Mouse (Mus musculus): Measurements from ENCODE around the gene Cables2.
"Not testable (repeated sequence)": the region's sequence is repeated elsewhere in the genome, so short reads cannot be mapped to it uniquely, and the experiment has no call there.

The Cables2 gene

DNA sequence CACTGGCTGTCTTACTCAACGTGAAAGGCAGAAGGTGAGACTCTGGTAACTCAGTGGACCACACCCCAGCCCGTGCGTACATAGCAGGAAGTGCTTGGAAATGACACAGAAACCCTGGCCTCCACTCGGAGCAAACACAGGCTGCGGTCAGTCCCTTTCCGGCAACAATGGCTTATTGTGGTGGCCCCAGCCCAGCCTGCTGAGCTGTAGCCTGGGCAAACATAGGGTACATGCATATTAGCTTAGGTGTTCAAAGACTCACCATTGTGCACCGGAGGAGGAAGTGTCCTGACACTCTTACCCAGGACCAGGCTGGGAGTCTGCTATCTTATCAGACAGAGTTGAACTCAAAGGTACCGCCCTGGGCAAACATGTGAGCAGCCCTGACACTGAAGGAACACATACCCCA lies 3.6 kb upstream of the Cables2 start:
- DNase-seq, result no peak

GRCm38 (mm10) chr2:180276385-180276784 lies 3.1 kb upstream of the Cables2 start:
- no peak for DNase-seq

DNA sequence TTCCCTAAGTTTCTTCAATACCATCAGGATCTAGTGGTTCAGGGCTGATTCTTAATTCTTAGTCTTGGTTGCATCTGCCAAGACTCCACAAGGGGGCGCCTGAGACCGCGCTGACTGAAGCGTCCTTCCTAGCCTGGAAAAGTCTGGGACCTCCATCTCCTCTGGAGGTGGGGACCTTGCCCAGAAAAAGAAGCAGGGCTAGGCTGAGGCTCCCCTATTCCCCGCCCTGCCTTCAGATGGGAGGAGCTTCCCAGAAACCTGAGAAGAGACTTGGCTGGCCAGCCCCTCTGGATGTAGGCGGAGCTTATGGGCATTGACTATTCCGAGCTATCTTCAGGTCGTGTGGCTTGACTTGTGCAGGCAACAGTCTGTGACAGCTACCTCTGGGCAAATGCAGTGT lies 2.5 kb upstream of the Cables2 start:
- peak; percentile 51 to 63 for DNase-seq

DNA sequence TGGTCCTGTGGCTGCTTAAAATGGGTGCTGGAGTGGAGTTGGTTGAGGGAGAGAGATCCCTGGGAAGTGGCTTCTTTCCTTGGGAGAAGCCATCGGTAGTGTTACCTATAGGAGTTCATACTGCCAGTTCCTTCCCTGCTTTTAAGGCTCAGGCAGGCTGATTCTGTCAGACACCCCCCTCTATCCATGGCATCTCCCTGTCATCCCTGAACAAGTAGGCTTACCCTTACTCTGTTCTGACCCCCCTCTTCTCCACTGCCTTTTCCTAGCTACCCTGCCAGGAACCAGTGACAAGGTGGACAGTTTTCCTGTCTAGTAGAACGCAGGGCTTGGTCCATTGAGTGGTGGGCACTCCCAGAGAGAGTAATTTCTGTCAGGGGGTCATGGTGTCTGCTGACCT lies 1.2 kb upstream of the Cables2 start:
- DNase-seq, result no peak

DNA sequence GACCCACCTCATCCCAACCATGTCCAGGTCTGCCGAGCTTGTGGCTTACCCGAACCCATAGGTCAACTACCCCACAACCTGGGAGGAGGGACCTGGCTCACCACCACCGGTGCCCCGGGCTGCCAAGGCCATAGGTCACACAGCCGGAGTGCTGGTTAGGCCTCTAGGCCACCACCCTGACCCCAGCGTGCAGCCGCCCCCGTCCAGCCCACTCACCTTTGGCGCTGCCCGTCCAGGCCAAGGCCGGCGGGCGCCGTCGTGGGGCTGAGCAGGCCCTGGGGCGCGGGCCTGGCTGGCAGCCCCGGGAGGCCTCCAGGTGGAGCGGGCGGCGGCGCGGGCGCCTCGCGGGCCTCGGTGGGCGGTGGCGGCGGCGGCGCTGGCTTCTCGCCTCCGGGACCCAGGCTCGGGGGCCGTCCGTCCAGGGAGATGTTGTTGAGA lies 393 bp downstream of the Cables2 start:
- no peak for DNase-seq

DNA sequence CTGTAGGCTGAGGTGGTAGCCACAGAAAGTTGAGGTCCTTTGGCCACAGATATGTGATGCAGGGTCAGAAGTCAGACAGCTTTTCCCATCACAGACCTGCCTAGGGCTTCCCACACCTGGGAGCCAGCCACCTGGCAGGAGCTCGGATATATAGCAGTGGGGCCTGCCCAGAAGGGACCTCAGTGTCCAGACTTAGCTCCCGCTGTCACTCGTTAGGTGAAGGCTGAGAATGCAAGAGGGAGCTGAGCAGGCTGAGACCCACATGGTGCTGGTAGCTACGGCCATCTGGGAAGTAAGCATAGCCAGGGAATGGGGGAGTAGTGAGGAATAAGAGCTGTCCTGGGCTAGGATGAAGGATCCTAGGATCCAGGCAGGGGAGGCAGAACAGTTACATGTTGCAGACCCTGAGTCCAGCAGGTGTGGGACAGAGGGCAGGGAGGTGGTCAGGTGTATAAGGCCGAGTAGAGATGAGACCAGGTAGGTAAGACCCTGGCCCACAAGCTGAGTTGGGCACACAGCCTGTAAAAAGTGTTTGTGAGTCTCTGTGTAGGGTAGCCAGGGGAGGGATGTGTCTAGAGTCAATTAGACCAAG lies 1.4 kb downstream of the Cables2 start:
- no peak for DNase-seq

DNA sequence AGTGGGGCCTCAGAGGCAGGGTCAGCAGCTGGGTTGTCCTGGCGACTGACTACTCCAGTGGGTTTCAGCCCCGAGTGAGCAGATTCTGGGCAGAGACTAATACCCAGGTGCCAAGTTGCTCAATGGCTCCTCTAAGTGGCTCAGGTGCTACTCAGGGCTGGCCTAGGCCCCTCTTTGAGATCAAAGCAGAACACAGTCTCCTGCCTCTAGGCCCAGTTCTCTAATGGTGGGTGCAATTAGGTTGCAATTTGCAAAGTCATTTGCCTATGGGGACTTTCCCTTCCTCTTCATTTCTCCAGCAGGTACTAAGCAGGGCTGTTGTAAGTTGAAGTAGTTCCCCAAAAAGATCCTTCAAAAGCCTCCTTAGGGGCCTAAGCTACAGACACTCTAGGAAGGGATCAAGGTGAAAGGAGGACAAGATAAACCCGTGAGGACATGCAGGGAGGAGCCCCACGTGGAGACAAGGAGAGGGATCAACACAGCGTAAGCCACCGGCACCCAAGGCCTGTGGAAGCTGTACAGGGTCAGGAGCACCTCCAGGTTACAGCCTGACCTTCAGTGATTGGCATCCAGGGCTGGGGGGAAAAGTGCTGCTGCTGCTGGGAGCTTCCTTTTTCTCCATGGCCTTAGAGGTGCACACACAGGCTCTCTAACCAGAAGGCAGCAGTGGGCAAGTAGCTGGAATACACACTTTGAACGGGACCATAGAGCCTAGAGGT lies 2.6 kb downstream of the Cables2 start:
- DNase-seq, result no peak

DNA sequence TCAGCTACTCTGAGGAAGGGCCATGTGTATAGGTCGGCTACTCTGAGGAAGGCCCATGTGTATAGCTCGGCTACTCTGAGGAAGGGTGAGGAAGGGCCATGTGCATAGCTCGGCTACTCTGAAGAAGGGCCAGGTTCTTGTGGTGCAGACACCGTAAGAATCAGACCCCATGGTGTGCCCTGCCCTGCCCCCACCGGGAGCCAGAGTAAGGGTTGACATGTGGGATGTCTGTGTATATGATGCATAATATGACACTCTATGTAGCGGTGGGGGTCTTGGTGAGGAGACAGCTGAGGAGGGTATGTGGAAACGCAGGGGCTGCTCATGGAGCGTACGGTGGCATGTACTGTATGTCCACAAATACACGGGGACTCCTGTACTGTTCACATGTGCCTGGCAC lies 4.0 kb downstream of the Cables2 start:
- DNase-seq, result no peak

GRCm38 (mm10) chr2:180267955-180268354 lies 5.3 kb downstream of the Cables2 start:
- DNase-seq, result no peak

DNA sequence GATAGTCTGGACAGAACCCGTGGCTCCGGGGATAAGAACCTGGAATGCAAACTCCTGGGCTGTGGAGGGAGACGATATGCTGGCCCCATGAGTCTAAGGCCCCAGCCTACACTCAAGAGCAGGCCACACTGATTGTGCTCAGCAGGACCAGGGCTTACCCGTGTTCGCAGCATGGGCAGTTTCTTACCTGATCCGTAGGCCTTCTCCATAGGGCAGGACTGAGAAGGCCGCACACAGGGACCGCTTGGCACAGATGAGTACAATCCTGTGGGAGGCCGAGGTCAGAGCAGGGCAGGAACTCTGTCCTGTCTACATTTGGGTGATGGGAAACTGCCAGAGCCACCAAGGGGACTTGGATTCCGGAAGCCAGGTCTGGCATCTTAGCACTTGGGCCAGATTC lies 10.4 kb downstream of the Cables2 start:
- DNase-seq, result no peak

- DNase-seq, result no peak
Measured at GRCm38 (mm10) chr2:180262441-180262840, 10.9 kb downstream of the Cables2 start.

- DNase-seq, result no peak
Measured at GRCm38 (mm10) chr2:180261901-180262300, 11.4 kb downstream of the Cables2 start.

GRCm38 (mm10) chr2:180260610-180261480 lies 12.5 kb downstream of the Cables2 start:
- DNase-seq, result no peak

- not testable (repeated sequence) for DNase-seq
Measured at GRCm38 (mm10) chr2:180259826-180260609, 13.3 kb downstream of the Cables2 start.

GRCm38 (mm10) chr2:180258951-180259484 lies 14.3 kb downstream of the Cables2 start:
- DNase-seq, result not testable (repeated sequence)

GRCm38 (mm10) chr2:180257963-180258865 lies 15.1 kb downstream of the Cables2 start:
- DNase-seq, result no peak

GRCm38 (mm10) chr2:180257001-180257521 lies 16.2 kb downstream of the Cables2 start, which contains the start of gene Rps21:
Gene Rps21, plus strand, starts transcription at chr2:180257377.
- DNase-seq, result peak; percentile 94 to 96

GRCm38 (mm10) chr2:180256296-180257000 lies 16.8 kb downstream of the Cables2 start:
- no peak for DNase-seq

- DNase-seq, result no peak
Measured at GRCm38 (mm10) chr2:180255701-180256100, 17.6 kb downstream of the Cables2 start.
